Mouse (Mus musculus): ENCODE results near the gene 1110002E22Rik.

1110002E22Rik gene

GRCm38 (mm10) chr3:138061205-138061911 lies 3.5 kb upstream of the 1110002E22Rik start:
- in situ Hi-C loops (cut with MboI; ENCODE audit: low pct_unique_long_range_greater_than_20kb in 1 of 2, low sequenced_read_pairs in 2 of 2, unreplicated experiment in 1 of 2), result no loop called here

DNA sequence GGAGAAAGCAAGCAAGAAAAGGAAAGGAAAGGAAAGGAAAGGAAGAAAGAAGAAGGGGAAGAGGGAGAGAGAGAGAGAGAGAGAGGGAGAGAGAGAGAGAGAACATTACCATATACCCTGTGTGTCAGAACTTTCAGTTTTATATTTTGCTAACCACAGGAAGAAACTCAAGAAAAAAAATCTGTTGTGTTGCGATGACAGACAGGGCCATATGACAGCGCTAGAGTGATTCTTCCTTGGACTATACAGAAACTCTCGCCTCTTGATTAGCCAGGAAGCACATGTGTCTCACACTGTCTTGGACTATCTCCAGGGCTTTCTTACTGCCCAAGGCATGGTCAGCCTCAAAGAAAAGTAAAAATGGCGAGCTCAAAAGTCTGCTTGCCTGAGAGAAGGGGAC lies 2.2 kb upstream of the 1110002E22Rik start:
- in situ Hi-C loops (cut with MboI; ENCODE audit: low pct_unique_long_range_greater_than_20kb in 1 of 2, low sequenced_read_pairs in 2 of 2, unreplicated experiment in 1 of 2), result no loop called here

DNA sequence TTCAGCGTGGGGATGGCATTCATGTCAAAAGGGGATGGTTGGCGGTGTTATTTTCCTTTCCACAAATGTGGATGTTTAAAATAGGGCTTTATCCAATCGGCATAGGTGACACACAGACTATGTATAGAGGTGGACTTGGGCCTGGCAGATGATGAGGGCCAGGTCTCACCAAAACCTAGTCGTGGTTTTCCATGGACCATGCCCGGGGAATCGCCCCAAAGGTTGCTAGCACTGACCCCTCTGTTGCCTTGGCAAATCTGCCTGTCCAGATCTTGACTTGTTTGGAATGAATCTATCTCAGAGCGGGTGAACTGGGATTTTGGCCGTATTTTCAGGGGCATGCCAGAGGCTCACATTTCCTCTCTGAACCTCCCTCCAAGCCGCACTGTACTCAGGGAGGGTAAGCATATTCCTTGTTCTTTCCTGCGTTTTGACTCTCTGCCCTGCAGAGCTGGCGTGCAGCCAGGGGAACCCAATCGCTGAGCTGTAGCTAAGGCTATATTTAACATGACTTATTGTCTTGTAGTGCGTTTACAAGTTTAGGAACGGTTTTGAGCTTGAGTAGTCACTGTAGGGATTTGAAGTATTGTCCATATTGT lies 1.0 kb upstream of the 1110002E22Rik start:
- in situ Hi-C loops (cut with MboI; ENCODE audit: low pct_unique_long_range_greater_than_20kb in 1 of 2, low sequenced_read_pairs in 2 of 2, unreplicated experiment in 1 of 2), result no loop called here

DNA sequence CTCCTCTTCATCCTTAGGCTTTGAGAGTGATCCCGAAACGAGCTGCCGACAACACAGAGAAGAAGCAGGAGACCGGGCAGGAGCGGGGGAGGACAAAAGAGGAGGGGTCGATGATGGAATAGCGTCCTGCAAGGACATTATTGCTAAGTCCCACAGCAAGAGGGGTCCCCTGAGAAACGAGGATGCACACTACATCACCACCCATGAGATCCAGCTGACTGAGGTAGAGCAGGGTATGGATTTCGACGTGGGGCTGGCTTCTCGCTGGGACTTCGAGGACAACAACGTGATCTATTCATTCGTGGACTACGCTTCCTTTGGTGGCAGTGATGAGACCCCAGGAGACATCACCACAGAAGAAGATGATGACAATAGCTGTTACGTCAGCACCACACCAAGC lies 1.1 kb downstream of the 1110002E22Rik start:
- in situ Hi-C loops (cut with MboI; ENCODE audit: low pct_unique_long_range_greater_than_20kb in 1 of 2, low sequenced_read_pairs in 2 of 2, unreplicated experiment in 1 of 2), result no loop called here

DNA sequence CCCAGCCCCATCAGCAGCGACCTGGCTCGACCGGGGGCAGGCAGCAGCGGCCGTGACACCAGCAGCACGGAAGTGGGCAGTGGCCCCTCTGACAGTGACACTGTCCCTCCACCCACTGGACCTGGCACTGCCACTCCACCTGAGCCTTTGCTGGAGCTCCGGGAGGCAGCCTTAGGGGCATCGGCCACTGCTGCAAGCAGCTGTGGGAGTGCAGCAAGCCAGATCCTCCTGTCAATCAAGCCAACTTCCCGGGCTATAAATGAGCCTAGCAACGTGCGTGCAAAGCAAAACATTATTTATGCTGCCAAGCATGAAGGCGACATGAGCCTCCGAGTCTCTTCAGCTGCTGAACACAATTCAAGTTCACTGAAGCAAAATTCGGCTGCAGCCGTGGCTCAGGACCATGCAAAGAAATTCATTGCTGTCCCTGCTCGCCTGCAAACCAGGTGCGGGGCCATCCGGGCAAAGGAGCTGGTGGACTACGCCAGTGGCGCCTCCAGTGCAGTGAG lies 1.6 kb downstream of the 1110002E22Rik start:
- in situ Hi-C loops (cut with MboI; ENCODE audit: low pct_unique_long_range_greater_than_20kb in 1 of 2, low sequenced_read_pairs in 2 of 2, unreplicated experiment in 1 of 2), result no loop called here

- in situ Hi-C loops (cut with MboI; ENCODE audit: low pct_unique_long_range_greater_than_20kb in 1 of 2, low sequenced_read_pairs in 2 of 2, unreplicated experiment in 1 of 2), result no loop called here
Measured at GRCm38 (mm10) chr3:138067288-138067687, 2.4 kb downstream of the 1110002E22Rik start, which contains the start of gene Gm5105. Gene Gm5105, minus strand, starts transcription at chr3:138067388.

- in situ Hi-C loops (cut with MboI; ENCODE audit: low pct_unique_long_range_greater_than_20kb in 1 of 2, low sequenced_read_pairs in 2 of 2, unreplicated experiment in 1 of 2), result no loop called here
Measured at GRCm38 (mm10) chr3:138068103-138068502, 3.3 kb downstream of the 1110002E22Rik start.

DNA sequence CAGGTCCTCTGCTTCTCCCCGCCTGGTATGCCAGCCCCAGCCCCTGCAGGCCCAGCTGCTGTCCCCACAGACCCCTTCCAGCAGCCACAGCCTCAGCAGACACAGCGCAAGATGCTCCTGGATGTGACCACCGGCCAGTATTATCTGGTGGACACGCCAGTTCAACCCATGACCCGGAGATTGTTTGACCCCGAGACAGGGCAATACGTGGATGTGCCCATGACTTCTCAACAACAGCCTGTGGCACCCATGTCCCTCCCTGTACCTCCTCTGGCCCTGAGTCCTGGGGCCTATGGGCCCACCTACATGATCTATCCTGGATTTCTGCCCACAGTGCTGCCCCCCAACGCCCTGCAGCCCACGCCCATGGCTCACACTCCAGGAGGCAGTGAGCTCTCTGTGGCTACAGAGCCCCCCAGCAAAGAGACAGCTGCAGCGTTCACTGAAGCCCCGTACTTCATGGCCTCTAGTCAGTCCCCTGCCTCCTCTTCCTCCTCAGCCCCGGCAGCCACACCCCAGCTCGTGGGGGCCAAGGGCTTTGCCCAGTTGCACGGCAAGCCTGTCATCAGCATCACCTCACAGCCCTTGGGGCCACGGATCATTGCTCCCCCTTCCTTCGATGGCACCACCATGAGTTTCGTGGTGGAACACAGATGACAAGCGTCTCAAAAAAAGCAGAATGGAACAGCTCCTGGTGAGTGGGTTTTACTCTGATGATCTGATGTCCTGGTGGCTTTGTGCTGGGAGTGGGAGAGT lies 5.1 kb downstream of the 1110002E22Rik start:
- in situ Hi-C loops (cut with MboI; ENCODE audit: low pct_unique_long_range_greater_than_20kb in 1 of 2, low sequenced_read_pairs in 2 of 2, unreplicated experiment in 1 of 2), result no loop called here

DNA sequence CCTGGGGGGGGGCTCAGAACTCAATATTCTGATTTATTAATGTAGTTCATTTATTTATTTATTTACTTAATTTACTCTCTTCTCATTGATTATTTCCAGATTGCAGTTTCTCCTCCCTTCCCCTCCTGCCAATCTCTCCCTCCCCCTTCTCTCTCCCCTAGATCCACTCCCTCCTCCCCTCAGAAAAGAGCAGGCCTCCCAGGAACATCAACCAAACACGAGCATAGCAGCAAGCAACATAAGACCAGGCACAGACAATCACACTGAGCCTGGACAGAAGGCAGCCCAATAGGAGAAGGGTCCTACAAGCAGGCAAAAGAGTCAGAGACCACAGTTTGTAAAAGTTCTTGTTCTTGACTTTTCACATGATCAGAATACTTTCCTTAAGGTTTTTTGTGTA lies 6.2 kb downstream of the 1110002E22Rik start:
- in situ Hi-C loops (cut with MboI; ENCODE audit: low pct_unique_long_range_greater_than_20kb in 1 of 2, low sequenced_read_pairs in 2 of 2, unreplicated experiment in 1 of 2), result no loop called here

DNA sequence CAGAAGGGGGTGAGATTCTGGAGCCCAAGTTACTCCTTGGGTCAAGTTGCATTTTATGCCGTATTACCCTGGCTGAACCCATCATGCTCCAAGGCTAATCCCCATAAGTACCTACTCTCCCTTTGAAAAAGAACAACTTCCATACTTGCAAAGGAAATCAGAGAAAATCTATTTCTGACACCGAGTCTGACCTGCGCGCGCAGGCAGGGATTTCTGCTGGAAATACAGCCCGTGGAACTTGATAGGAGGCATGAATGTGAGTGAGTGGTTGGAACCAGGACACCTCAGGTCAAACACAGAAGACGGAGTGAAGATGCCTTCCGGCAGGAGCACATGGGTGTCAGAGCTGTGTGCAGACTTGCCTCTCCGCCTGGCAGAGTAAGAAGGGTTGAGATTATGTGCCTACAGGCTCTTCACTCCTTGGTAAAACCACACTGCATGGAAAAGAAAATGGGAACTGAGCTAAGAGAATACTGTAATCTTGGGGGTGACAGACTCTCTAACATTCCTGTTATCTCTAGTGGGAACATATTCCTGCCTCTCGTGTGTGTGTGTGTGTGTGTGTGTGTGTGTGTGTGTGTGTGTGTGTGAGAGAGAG lies 6.7 kb downstream of the 1110002E22Rik start:
- in situ Hi-C loops (cut with MboI; ENCODE audit: low pct_unique_long_range_greater_than_20kb in 1 of 2, low sequenced_read_pairs in 2 of 2, unreplicated experiment in 1 of 2), result no loop called here

- in situ Hi-C loops (cut with MboI; ENCODE audit: low pct_unique_long_range_greater_than_20kb in 1 of 2, low sequenced_read_pairs in 2 of 2, unreplicated experiment in 1 of 2), result no loop called here
Measured at GRCm38 (mm10) chr3:138074214-138074613, 9.4 kb downstream of the 1110002E22Rik start.

GRCm38 (mm10) chr3:138075209-138075608 lies 10.4 kb downstream of the 1110002E22Rik start:
- in situ Hi-C loops (cut with MboI; ENCODE audit: low pct_unique_long_range_greater_than_20kb in 1 of 2, low sequenced_read_pairs in 2 of 2, unreplicated experiment in 1 of 2), result no loop called here

DNA sequence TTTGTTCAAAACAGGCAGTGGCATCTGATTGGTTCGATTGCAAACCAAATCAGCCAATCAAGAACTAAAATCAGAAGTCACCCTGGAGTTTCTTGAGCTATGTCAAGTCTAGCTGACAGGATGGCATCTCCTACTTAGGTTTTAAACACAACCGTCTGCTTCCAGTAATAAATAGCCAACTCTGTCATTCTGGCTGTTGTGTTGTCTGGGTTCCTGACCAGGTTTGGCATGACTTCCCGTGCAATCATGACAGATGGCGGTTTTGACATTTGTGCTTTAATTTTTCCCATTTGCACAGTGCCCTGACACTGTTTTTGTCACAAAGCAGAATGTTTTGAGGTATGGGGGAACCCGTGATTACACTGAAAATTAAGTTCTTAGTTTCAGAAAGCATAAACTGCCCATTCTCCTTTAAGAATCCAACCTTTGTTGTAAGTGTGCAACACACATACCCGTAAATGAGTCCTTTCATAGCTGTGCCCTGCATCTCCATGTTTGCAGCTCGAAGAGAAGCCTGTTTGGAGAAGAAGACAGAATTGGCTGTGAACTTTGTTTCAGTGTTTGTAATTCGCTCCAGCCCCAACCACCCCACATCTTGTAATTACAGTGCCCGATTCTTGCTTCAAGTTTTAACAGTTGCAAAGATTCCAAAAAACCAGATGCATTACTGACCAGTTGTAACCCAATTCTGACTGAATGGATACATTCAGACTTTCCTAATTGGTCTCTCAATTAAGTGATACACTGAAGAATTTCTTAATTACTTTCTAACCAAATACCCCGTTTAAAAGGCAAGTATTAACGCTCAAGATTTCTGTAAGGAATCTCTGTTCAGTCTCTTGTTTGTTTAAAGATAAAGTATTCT lies 12.9 kb downstream of the 1110002E22Rik start:
- in situ Hi-C loops (cut with MboI; ENCODE audit: low pct_unique_long_range_greater_than_20kb in 1 of 2, low sequenced_read_pairs in 2 of 2, unreplicated experiment in 1 of 2), result no loop called here

- in situ Hi-C loops (cut with MboI; ENCODE audit: low pct_unique_long_range_greater_than_20kb in 1 of 2, low sequenced_read_pairs in 2 of 2, unreplicated experiment in 1 of 2), result no loop called here
Measured at GRCm38 (mm10) chr3:138078701-138079100, 13.8 kb downstream of the 1110002E22Rik start.

DNA sequence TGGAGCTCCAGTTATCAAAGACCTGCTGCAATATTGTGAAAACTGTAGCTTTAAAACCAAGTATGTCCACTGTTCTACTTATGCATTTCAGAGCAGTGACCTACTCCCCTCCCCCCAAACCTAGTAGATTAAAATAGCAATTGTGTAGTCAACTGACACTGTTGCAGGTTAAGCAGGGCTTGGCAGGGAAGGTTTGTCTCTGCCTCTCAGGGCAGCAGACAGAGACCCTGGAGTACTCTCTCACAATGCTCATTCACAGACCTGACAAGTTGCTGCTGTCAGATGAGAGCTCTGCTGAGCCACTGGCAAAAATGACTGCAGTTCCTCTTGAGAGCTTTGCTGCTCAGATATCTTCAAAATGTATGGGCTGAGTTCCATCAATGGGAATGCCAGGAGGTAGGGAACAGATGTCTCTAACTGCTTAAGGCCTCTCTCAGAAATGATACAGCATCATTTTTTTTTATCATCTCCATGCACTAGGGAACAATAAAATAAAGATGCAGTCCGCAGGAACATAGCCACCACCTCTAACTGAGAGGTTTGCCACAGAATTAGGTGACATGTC lies 18.3 kb downstream of the 1110002E22Rik start:
- in situ Hi-C loops (cut with MboI; ENCODE audit: low pct_unique_long_range_greater_than_20kb in 1 of 2, low sequenced_read_pairs in 2 of 2, unreplicated experiment in 1 of 2), result no loop called here

DNA sequence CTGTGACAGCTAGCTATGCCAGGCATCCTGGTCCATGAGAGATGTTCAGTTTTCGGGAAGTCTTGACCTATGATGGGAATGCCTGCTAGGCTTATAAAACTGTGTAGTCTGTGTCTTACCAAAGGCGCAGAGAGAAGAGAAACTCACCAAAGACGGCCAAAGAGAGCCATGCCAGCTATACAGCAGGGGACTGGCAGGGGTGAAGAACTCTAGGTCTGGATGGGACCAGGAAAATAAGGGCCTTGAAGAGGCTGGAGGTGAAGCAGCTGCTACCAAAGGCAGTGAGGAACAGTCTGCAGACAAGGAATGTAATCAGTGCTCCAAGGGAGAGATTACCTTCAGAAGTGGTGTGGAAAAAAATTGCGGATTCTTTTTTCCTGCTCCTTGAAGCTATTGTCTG lies 19.0 kb downstream of the 1110002E22Rik start:
- in situ Hi-C loops (cut with MboI; ENCODE audit: low pct_unique_long_range_greater_than_20kb in 1 of 2, low sequenced_read_pairs in 2 of 2, unreplicated experiment in 1 of 2), result no loop called here

- in situ Hi-C loops (cut with MboI; ENCODE audit: low pct_unique_long_range_greater_than_20kb in 1 of 2, low sequenced_read_pairs in 2 of 2, unreplicated experiment in 1 of 2), result no loop called here
Measured at GRCm38 (mm10) chr3:138095301-138095700, 30.4 kb downstream of the 1110002E22Rik start.

GRCm38 (mm10) chr3:138095718-138096117 lies 30.9 kb downstream of the 1110002E22Rik start:
- in situ Hi-C loops (cut with MboI; ENCODE audit: low pct_unique_long_range_greater_than_20kb in 1 of 2, low sequenced_read_pairs in 2 of 2, unreplicated experiment in 1 of 2), result no loop called here
